ENCODE assay signal across 11 mouse cellular contexts in the genomic region with DNA sequence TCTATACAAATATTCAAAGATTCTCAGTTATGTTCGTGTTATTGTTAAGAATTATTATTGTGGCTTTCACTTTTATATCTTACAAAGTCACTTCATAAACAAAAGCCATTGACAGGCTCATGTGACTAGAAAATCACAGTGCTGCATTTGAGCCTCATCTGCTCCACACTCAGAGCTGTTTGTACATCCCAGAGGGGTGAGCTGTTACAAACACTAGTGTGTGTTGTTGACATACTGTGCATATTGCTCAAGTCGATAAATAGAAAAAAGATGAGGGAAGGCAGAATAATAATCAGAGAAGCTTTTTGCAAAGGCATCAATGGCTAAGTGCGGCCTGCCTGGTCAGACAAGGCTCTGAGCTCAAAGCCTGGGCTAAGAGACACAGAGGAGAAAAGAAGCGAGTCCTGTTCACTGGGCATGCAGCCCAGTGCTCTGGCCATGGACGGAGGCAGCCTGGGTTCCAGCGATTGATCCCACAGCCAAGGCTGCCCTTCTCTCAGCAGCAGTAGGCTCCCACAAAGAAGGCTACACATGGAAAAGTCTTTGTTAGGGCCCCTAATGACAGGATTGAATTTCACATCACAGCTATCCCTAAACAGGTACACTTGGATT.
DNase-seq lines count a peak whose midpoint lies in the region; ATAC-seq and TF ChIP-seq lines count a peak whose summit lies in the region.
"Had no signal": no experiment of that assay in that cellular context is flagged by ENCODE, and none has a peak within 500 bp of the region (broad histone marks: within the 10 kb centered on the region; RNA-seq: fewer than 3 reads in every experiment).

No protein-coding gene starts in this region.

- H3K4me2 ChIP-seq in forebrain, embryonic 13.5 days = no peak overlapping the region
- H3K4me2 ChIP-seq in forebrain, embryonic 12.5 days = no peak overlapping the region
- H3K4me2 ChIP-seq: heart, embryonic 15.5 days had no signal

- peak; percentile 71; the same call in 1 of the 2 replicates for ATAC-seq in forebrain, embryonic 13.5 days
- ATAC-seq in forebrain, embryonic 12.5 days (ENCODE audit: low FRiP score) = no peak
- ATAC-seq in monocyte, adult 5-6 weeks (replicated peaks; ENCODE audit: insufficient number of reproducible peaks, low FRiP score, low TSS enrichment, poor library complexity, severe bottlenecking) = no peak

- no peaks in the 10 kb centered on the region for H3K36me3 ChIP-seq in forebrain, embryonic 13.5 days (ENCODE audit: poor library complexity, severe bottlenecking)
- H3K36me3 ChIP-seq in forebrain, embryonic 12.5 days (replicated peaks) = no peaks in the 10 kb centered on the region
- H3K36me3 ChIP-seq: heart, embryonic 15.5 days had no signal

- no peak for TF ChIP-seq CTCF in olfactory bulb, adult 2 months (IDR thresholded peaks at IDR 0.05; ENCODE audit: insufficient read depth, low read depth, low read length)

- intact Hi-C loops in heart, postnatal 25 days (cut with DNase I) = no loop called here

- DNase-seq in cerebellum, postnatal 25 days = peak; percentile 6 to 17
- peak; percentile 34 to 54 for DNase-seq in layer of hippocampus, adult 8-10 months (ENCODE audit: low spot score in 2 of 2)
- no peak for DNase-seq in heart, postnatal 25 days (ENCODE audit: low spot score)
- DNase-seq in adrenal gland, postnatal 25 days = no peak
- DNase-seq: lung, postnatal 14 days had no signal

- H3K4me3 ChIP-seq in forebrain, embryonic 13.5 days = no peak overlapping the region
- no peak overlapping the region for H3K4me3 ChIP-seq in forebrain, embryonic 12.5 days (replicated peaks)
- no peak overlapping the region for H3K4me3 ChIP-seq in olfactory bulb, adult 2 months (ENCODE audit: insufficient read depth, low read depth, low read length)
- H3K4me3 ChIP-seq: erythroblast, embryonic 14.5 days; heart, embryonic 15.5 days had no signal

- no peak overlapping the region for H3K9ac ChIP-seq in forebrain, embryonic 13.5 days
- H3K9ac ChIP-seq in forebrain, embryonic 12.5 days = no peak overlapping the region
- H3K9ac ChIP-seq: heart, embryonic 15.5 days had no signal

- WGBS in forebrain, embryonic 13.5 days = 56% methylated on average over 6 of the region's 6 CpGs
- 77% methylated on average over 6 of the region's 6 CpGs for WGBS in forebrain, embryonic 12.5 days
- WGBS in olfactory bulb, adult 2 months = 52% methylated on average over 6 of the region's 6 CpGs

- TF ChIP-seq POLR2A in olfactory bulb, adult 2 months (IDR thresholded peaks at IDR 0.05; ENCODE audit: insufficient read depth, low read depth, low read length) = no peak

- peaks cover 20% of the 10 kb centered on the region for H3K4me1 ChIP-seq in forebrain, embryonic 13.5 days
- peaks cover 23% of the 10 kb centered on the region for H3K4me1 ChIP-seq in forebrain, embryonic 12.5 days
- peaks cover 7% of the 10 kb centered on the region; the same call in 1 of the 2 replicates for H3K4me1 ChIP-seq in olfactory bulb, adult 2 months (ENCODE audit: control insufficient read depth, insufficient read depth, low read length)

- H3K9me3 ChIP-seq in forebrain, embryonic 13.5 days (replicated peaks) = no peaks in the 10 kb centered on the region
- no peaks in the 10 kb centered on the region for H3K9me3 ChIP-seq in forebrain, embryonic 12.5 days
- H3K9me3 ChIP-seq: heart, embryonic 15.5 days had no signal

- peak overlapping the region; percentile 40; the same call in 1 of the 2 replicates for H3K27ac ChIP-seq in forebrain, embryonic 13.5 days
- H3K27ac ChIP-seq in forebrain, embryonic 12.5 days = no peak overlapping the region
- 0 out of 2 replicates have a peak overlapping the region, but pooled peaks have one; percentile 40 for H3K27ac ChIP-seq in olfactory bulb, adult 2 months (ENCODE audit: insufficient read depth, low read depth, low read length)
- H3K27ac ChIP-seq: heart, embryonic 15.5 days had no signal

- no peaks in the 10 kb centered on the region for H3K27me3 ChIP-seq in forebrain, embryonic 13.5 days
- H3K27me3 ChIP-seq in forebrain, embryonic 12.5 days = no peaks in the 10 kb centered on the region
- H3K27me3 ChIP-seq: heart, embryonic 15.5 days had no signal

Comparison
In these comparisons a context has a peak if more than half of its experiments do, and no peak if none do; other contexts are left out.
1. DNase-seq: peak in cerebellum, postnatal 25 days (2 of 2) and layer of hippocampus, adult 8-10 months (2 of 2); none in heart, postnatal 25 days (single experiment) and adrenal gland, postnatal 25 days (single experiment).